Mouse (Mus musculus) lung, postnatal 10 days (tissue): ENCODE measurements at regions not wholly inside any gene's neighbourhood (a gene's known extent, or its start where the extent isn't known, plus 50 kb on each side); places are given as distances from the start of the nearest gene placed in this dataset.
"Not testable (repeated sequence)": the region's sequence is repeated elsewhere in the genome, so short reads cannot be mapped to it uniquely, and the experiment has no call there.

Experiments
- DNase-seq: peaks from one replicate; pipeline ENCODE4 v3.0.0; 2021

- no peak for DNase-seq
Observed at GRCm38 (mm10) chr6:53233777-53234176, 53.3 kb upstream of the Creb5 start.

DNA sequence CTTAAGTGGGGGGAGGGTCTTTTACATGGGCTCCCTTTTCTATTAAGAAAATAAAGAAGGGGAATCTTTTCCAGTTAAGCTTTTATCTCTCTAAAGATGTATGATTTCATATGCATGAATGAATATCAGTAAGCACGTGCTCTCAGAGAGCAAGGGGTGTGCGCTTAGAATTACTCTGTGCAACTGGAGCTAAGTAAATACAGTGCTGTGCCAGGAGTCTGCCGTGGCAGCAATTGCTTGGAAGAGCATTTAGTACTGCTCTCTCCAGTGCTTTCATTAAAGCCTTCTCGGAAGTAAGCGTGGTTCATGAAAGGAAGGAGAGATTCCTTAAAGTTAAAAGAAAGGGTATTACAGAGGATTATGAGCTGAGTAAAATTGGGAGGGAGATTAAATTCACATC lies 54.5 kb upstream of the Creb5 start:
- DNase-seq = no peak

- DNase-seq = no peak
Observed at GRCm38 (mm10) chr6:53229350-53229749, 57.7 kb upstream of the Creb5 start.

DNA sequence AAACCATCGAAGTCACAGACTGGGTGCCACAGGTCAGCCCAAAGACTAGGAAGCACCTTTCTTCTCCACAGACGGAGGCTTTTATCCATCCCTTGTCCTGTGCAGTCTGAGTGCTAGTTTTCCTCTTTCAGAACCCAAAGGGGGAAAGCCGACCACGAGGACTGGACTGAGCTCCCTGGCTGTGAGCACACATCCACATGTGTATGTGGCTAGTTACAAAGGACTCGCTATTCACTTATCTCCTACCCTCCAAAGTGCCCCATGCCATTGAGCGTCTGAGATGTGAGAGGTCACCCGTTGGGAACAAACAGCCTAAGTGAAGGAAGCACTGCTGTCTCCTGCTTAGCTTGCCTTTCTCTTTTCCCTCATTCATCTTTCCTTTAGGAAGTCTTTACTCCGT lies 65.0 kb upstream of the Creb5 start:
- no peak for DNase-seq

DNA sequence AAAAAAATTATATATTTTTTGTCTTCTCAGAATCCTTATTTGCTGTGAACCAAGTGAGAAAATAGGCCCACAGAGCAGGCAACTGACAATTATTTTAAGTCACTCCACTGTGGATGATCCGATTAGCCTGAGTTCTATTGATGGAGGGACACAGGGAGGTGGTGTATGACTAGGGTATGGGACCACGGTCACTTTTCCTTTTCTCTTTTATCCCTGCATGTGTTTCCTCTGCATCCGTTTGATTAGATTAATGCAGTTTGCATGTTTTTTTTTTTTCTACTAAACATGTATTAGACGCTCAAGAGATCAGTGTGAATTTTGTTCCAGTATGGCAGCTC lies 65.4 kb upstream of the Creb5 start:
- DNase-seq = no peak

GRCm38 (mm10) chr6:53220784-53221667 lies 66.0 kb upstream of the Creb5 start:
- DNase-seq = no peak

- peak; percentile 26 for DNase-seq
Observed at GRCm38 (mm10) chr6:53218871-53219286, 68.2 kb upstream of the Creb5 start.

DNA sequence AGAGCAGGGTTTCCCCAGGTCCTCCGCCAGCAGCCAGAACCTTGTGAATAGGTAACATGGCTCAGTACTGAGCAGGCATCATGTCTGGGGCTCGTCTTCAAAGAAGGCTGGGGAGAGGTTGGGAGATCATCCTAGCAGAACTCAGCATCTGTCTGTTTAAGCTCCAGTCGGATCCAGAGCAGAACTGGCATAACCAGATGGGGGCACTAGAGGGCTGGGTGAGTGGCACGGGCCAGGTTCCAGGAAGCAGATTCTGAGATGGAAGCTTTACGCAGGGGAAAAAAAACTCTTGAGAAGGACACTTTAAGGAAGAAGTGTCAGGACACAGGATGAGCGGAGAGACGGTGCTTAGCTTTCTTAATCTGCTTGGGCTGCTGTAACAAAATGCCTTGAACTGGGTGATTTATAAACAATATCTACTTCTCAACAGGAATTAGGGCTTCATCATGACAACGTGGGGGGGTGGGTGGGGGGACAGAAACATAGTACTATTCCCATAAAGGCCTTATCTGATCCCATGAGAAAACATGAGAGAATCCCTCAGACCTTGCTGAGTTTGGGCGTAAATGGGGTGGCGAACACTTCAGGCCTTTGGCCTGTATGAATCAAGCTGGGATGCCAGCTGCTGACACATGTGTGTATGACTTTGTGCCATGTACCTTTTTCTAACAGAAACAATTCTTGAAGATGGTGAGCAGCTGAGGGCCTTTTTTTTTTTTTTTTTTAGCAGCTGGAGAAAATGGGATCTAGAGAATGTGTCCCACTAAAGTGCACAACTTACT lies 69.6 kb upstream of the Creb5 start:
- DNase-seq = peak; percentile 78

DNA sequence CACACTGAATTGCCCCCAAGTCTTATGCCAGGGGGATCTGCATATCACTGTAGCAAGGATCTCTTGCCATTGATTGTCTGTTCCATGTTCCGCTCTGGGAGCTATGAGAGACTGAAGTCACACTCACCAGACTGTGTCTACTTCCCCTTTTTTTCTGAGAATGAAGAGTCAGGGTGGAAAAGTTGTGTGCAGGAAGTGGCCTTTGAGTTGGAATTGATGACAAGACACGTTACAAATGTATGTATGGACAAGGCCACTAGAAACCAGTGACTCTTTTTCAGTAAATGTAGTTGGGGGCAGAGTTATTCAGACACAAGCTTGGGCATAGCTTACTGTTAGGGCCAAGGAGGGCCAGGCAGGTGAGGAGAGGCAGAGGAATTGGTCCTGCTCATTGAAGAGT lies 70.4 kb upstream of the Creb5 start:
- DNase-seq = no peak

GRCm38 (mm10) chr6:53211420-53211819 lies 75.7 kb upstream of the Creb5 start:
- peak; percentile 57 for DNase-seq

DNA sequence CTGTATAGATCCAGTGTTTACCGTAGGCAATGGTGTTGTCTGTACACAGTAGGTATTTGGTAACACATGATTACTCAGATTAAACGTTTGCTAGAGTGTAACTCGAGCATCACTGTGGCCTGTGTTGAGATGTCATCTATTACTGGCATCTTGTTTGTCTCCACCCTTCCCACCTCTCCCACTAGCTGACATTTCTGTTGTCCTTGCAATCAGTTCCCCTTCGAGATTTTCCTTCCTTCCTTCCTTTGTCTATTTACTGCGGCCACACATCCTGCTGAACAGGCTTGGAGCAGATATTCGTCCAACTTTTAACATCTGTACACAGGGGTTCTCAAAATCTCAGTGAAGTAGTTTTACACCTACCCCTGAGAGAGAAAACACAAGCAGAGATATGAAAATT lies 77.7 kb upstream of the Creb5 start:
- DNase-seq = no peak

DNA sequence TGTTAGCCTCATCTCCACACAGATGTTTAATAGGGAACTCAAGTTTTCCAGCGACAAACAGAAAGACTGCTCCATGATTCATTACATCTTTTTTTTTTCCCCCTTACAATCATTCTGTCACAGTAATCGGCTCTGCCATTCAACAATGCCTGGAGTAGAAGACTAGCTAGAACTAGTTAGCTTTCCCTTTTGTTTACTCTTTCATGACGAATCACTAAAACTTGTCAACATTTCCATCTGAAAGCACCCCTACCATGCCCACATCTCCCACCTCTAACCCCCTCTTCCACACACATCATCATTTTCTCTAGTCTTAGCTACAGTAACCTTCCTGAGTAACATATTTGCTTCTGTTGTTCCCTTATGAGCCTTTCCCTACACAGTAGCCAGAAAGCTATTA lies 78.6 kb upstream of the Creb5 start:
- DNase-seq = no peak

DNA sequence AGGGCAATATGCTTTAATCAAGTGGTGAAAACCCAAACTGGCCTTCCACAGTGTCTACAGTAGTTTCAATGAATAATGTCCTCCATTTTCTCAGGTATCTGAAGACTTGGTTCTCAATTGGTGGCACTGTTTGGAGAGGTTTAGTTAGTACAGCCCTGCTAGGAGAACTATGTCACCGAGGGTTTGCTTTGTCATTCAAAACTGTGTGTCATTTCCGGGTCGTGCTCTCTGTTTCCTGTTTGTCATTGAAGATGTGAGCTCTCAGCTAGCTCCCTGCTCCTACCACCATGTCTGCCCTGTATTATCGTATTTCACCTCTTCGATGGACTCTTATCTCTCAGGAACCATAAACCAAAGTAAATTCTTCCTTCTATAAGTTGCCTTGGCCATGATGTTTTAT lies 79.3 kb upstream of the Creb5 start:
- no peak for DNase-seq

- no peak for DNase-seq
Observed at GRCm38 (mm10) chr6:53207361-53207760, 79.7 kb upstream of the Creb5 start.

DNA sequence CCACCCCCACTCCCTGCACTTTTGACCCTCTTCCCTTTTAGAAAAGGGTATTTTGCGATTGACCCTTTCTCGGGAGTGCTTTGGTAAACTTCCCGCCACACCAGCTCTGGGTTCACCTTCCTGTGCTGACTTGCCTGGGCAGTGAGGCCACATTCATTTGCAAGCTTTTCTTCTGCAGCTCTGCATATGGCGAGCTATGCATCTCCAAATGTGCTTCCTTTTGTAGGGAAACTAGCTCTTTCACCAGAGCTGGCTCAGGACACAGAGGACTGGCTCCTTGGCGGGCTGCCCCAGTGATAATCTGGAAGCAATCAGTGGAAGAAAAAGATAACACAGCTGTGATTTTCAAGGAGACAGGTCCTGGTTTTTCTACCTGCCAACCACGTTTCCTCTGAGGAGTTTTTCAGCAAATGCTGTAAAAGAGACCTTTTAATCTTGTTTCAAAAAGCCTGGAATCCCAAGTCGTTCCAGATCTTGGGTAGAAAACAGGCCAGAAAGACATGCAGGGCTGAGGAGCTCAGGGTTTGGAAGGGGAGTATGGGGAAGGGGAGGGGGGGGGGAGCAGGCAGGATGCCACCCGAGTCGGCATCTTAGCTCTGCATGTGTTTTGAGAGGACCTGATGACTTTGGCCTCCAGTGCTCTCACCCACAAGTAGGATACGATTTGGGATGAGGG lies 85.7 kb upstream of the Creb5 start:
- DNase-seq = peak; percentile 14

DNA sequence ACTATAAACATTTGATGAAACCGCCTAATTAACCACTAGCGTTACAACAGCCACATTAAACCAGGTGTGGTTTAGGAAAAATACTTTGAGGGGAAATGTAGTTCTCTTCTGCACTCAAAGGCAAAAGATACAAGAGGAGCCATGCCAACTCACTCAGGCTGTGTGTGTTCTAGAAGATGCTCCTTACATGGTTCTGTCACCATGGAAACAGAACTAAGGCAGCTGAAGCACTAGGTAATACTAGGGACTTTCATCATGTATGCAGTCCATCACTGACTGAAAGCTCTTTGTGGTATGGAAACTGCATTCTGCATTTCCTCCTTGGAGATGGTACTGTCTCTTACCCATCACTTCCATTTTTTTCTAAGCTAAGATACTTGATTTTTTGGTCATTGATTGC lies 87.6 kb upstream of the Creb5 start:
- DNase-seq = no peak

- not testable (repeated sequence) for DNase-seq
Observed at GRCm38 (mm10) chr6:53182131-53182530, 104.9 kb upstream of the Creb5 start.

DNA sequence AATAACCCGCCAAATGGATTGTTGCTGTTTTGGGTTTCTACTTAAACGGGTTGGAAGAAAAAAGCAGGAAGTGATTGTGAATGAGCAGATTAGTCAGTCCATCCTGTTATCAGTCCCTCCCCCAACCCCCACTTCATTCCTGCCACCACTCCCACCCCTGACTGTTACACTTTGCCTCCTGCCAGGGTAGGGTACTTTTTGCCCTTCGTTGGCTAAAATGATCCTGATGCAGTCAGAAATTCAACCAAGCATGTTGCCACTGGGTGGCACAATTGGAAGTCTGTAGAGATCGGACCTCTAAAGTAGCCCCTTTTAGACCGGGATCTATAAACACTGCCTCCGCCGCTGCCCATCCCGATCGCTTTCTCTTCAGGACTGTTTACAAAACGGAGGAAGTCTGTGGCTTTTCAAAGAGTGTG lies 96.0 kb upstream of the Jazf1 start:
- peak; percentile 70 for DNase-seq

DNA sequence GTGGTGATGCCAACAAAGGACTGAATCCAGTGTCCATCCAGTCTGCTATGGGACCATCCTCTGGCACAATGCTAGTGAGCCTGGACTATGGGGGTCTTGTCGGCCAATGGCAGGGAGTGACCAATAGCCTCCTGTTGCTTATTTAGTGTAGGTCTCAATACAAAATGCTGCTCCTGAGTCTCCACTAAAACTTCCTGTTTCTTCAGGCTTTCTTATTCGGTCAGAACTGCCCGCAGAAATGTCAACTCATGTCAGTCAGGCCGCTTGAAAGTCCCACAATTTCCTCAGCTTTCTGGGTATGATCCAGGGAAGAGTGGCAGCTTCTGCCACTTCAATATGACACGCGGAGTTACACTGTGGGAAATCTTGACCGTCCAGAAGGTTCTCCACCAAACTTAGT lies 94.7 kb upstream of the Jazf1 start:
- no peak for DNase-seq

DNA sequence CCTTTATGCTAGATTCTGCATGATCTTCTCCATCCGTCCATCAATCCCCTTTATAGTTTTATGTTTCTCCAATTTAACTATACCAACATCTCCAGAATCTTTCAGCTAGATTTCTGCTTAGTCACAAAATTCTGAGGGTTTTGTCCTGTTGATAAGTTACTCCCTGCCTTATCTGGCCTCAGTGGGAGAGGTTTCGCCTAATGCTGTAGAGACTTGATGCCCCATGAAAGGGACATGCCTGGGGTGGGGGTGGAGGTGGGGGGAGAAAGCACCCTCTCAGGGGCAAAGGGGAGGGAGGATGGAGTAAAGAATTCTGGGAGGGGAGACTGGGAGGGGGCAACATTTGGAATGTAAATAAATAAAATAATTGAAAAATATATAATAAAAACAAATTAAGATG lies 93.2 kb upstream of the Jazf1 start:
- DNase-seq = no peak

DNA sequence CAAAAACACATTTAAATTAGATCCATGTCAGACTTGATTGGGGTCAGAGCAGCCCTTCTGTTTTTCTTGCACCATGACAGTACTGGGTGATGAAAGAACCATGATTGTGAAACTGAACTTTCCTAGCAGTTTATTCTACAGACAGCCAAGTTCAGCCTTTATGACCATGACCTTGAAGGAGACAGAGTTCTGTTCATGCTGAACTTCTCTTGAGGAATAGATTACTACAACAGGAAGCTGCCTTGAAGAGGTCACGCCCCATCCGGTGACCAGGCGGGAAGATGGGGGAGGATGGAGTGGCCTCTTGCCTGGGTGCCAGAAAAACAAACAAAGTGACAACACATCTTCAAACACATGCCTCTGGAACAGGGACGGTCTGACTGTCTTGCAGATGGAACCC lies 86.2 kb upstream of the Jazf1 start:
- DNase-seq = peak; percentile 88

DNA sequence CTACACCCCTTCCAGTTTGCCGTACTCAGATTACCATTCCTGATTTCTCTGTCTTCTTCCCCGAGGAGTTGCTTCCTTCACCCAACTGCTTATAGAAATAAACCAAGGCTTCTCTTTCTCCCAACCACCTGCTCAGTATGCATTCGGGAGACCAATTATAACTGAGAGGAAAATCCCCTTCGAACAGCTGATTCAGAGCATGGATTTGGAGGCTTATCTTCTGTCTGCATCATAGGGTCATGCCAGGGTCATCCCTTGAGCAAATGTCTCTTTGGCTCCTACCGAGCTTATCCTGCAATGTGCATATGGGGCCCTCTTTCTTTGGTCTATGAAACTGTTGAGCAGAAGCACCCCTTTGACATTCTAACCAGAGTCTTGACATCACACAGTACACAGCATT lies 79.0 kb upstream of the Jazf1 start:
- DNase-seq = no peak

DNA sequence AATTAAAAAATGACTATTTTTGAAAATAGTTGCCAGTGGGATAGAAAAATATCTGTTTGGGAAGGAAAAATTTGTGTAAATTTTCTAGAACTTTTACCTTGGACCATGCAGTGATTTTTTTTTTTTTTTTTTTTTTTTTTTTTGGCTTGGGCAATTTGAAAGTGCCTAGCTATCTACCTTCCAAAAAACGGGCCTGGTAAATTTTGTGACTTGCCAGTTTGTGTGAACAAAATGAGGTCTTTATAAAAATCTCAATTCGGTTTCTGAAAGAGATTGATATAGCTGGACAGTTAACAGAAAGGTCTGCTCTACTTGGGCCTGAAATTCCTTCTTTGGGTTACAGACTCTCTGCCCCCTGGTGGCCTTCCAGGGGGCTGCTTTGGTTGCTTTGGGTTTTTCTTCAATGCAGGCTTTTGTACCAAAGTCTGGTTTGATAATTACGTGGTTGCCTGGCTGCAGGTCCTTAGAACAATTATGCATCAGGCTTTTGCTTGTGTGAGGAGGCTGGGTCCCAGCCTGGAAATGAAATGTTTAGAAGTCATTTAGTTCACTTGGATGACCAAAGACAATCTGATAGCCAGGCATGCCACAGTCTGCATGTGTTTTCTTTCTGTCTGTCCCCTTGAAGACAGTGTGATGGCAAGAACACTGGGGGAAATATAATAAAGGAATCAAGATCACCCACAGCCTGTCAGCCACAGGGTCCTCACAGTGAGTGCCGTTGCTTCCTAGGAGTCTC lies 75.6 kb upstream of the Jazf1 start:
- peak; percentile 57 for DNase-seq
